Mouse (Mus musculus) MEL-GATA-1-ER (cell line): ENCODE measurements around the gene Vmn1r37.
A peak's percentile ranks its signal among the peaks of the same experiment; 100 is the strongest.
"Not testable (repeated sequence)": the region's sequence is repeated elsewhere in the genome, so short reads cannot be mapped to it uniquely, and the experiment has no call there.

Source experiments
- DNase-seq: peaks from one replicate; pipeline ENCODE4 v3.0.0-alpha.2; 2012; ENCODE audit warnings: low read depth; ENCODE audit errors: extremely low read depth

Vmn1r37 gene

GRCm38 (mm10) chr6:66729082-66729481 lies at the start of gene Vmn1r37:
Gene Vmn1r37, plus strand, starts transcription at chr6:66729382.
- not testable (repeated sequence) for DNase-seq

DNA sequence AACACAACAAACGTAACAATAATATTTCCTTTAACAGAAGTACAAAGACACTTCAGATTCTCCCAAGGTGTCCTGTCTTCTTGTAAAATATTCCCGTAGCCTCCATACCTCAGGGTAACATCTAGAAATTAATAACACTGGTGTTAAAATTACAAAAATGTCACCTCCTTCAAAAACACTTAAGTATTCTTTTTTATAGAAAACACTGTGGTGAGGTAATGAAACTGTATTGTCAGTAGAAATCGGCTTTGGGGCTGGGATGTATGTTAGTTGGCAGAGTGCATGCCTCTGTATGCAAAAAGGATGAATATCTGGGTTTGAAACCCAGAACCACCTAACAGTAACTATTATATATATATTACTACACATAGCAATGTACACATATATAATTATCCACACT lies 43.4 kb upstream of the Vmn1r37 start, which contains the start of gene Vmn1r35:
TSS of gene Vmn1r35 (minus strand) at position 101 of the 400 bp plus-strand sequence.
- no peak for DNase-seq

- no peak for DNase-seq
These were observed 20.3 kb upstream of the Vmn1r37 start for GRCm38 (mm10) chr6:66708901-66709300.

DNA sequence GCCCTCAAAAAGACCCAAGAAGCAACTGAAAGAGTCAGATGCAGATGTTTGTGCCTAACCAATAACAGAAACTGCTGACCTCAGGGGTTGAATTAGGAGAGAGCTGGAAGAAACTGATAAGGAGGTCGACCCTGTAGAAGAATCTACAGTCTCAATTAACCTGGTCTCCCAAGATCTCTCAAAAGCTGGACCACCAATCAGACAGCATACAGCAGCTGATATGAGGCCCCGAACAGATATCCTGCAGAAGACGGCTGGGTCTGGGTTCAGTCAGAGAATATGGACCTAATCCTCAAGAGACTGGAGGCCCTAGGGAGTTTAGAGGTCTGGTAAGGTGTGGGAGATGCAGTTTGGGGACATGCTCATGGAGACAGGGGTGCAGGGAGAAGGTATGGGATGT lies 15.3 kb upstream of the Vmn1r37 start:
- peak; percentile 18 for DNase-seq

GRCm38 (mm10) chr6:66719068-66719467 lies 10.1 kb upstream of the Vmn1r37 start, which contains the start of gene Vmn1r36:
Gene Vmn1r36, minus strand, starts transcription at chr6:66719168.
- not testable (repeated sequence) for DNase-seq

DNA sequence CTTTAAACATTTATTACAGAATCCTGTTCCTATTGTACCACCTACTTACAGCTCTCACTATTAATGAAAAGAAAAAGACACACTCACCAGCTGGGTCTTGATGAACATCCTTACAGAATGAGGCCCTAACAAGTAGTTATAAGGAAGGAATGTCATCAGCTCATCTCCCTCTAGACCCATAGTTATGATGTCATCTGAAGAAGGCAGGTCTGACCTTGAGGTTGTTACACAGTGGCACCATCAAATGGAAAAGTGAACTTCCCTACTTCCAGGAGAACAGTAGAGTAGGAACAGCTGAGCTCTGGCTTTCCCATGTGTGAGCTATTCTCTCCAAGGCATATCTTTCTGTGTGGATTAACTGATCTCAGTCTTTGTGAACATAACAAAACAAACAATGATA lies 53.3 kb downstream of the Vmn1r37 start, which contains the start of gene Vmn1r38:
TSS of gene Vmn1r38 (minus strand) at position 101 of the 400 bp plus-strand sequence.
- not testable (repeated sequence) for DNase-seq
